Mouse (Mus musculus) R1 (cell line): ENCODE data around the gene Nufip1.
A peak's percentile ranks its signal among the peaks of the same experiment; 100 is the strongest.

Experiments
- DNase-seq: peaks from one replicate; pipeline ENCODE4 v3.0.0-alpha.2; 2018; ENCODE audit warnings: low read depth, low spot score

Gene Nufip1

GRCm38 (mm10) chr14:76134975-76135374, 24.3 kb downstream of the Nufip1 start:
- DNase-seq, result peak; percentile 29

GRCm38 (mm10) chr14:76145248-76145647, 34.6 kb downstream of the Nufip1 start:
- peak; percentile 59 for DNase-seq

- peak; percentile 24 for DNase-seq
Measured at GRCm38 (mm10) chr14:76145868-76146267, 35.2 kb downstream of the Nufip1 start.

GRCm38 (mm10) chr14:76147061-76147460, 36.4 kb downstream of the Nufip1 start:
- no peak for DNase-seq

GRCm38 (mm10) chr14:76148294-76148693, 37.6 kb downstream of the Nufip1 start:
- DNase-seq, result no peak

- DNase-seq, result peak; percentile 91
Measured at GRCm38 (mm10) chr14:76149531-76150179, 39.0 kb downstream of the Nufip1 start.

GRCm38 (mm10) chr14:76150499-76150898, 39.8 kb downstream of the Nufip1 start:
- DNase-seq, result no peak

- DNase-seq, result peak; percentile 58
Measured at GRCm38 (mm10) chr14:76151011-76151410, 40.3 kb downstream of the Nufip1 start.

GRCm38 (mm10) chr14:76151820-76152161, 41.1 kb downstream of the Nufip1 start:
- no peak for DNase-seq

- DNase-seq, result peak; percentile 96
Measured at GRCm38 (mm10) chr14:76152162-76153002, 41.7 kb downstream of the Nufip1 start.

GRCm38 (mm10) chr14:76153003-76153675, 42.4 kb downstream of the Nufip1 start:
- DNase-seq, result peak; percentile 56

- no peak for DNase-seq
Measured at GRCm38 (mm10) chr14:76153828-76154227, 43.1 kb downstream of the Nufip1 start.

GRCm38 (mm10) chr14:76158192-76158785, 47.6 kb downstream of the Nufip1 start:
- no peak for DNase-seq

GRCm38 (mm10) chr14:76160580-76160979, 49.9 kb downstream of the Nufip1 start:
- DNase-seq, result peak; percentile 59

GRCm38 (mm10) chr14:76164236-76164635, 53.5 kb downstream of the Nufip1 start:
- peak; percentile 72 for DNase-seq

GRCm38 (mm10) chr14:76164904-76165755, 54.4 kb downstream of the Nufip1 start:
- peak; percentile 56 for DNase-seq

- DNase-seq, result no peak
Measured at GRCm38 (mm10) chr14:76169876-76170466, 59.3 kb downstream of the Nufip1 start.

GRCm38 (mm10) chr14:76171285-76171684, 60.6 kb downstream of the Nufip1 start:
- no peak for DNase-seq

- no peak for DNase-seq
Measured at GRCm38 (mm10) chr14:76174328-76174727, 63.6 kb downstream of the Nufip1 start.

- DNase-seq, result peak; percentile 69
Measured at GRCm38 (mm10) chr14:76175808-76176207, 65.1 kb downstream of the Nufip1 start.

GRCm38 (mm10) chr14:76177230-76177629, 66.5 kb downstream of the Nufip1 start:
- DNase-seq, result no peak
